Mouse (Mus musculus): ENCODE data around the gene Cphx3. TPM values are rescaled to one million over a fixed set of nuclear protein-coding genes. Genes with fewer than 3 reads are reported as not detected.
"Not testable (repeated sequence)": the region's sequence is repeated elsewhere in the genome, so short reads cannot be mapped to it uniquely, and the experiment has no call there.

Cphx3 gene
- polyA plus RNA-seq, 1 experiment from 2014 or later: not detected

- H3K9me3 ChIP-seq (replicated peaks; ENCODE audit: control insufficient read depth, low read length, poor library complexity, severe bottlenecking); H3K27ac ChIP-seq (ENCODE audit: low read length); H3K4me2 ChIP-seq (ENCODE audit: low read length); H3K4me3 ChIP-seq (ENCODE audit: low read depth, low read length); H3K36me3 ChIP-seq (ENCODE audit: control insufficient read depth, insufficient read depth, low read length); H3K4me1 ChIP-seq (ENCODE audit: control insufficient read depth, insufficient read depth, low read length); H3K27me3 ChIP-seq (ENCODE audit: control insufficient read depth, insufficient read depth, low read depth, low read length); H3K9ac ChIP-seq (ENCODE audit: low read depth, low read length): not testable (repeated sequence)
- WGBS: no CpG with 5 or more reads among the region's 44 CpGs
- ATAC-seq: peak; percentile 93
Observed at GRCm38 (mm10) chr14:26066574-26067324, 15.3 kb upstream of the Cphx3 start.

DNA sequence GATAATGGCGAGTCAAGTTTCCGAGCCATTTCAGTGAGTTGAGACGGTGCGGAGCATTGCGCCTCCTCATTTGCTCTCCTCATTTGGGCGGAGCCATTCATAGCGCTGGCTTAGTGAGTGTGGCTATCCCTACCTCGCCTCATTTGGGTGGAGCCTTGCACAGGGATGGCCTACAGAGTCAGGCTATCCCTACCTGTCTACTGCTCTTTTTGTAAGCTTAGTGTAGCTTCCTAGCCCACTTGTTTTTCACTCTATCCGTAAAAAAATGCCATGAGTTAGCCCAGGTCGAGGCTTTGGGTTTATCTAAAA lies 14.8 kb upstream of the Cphx3 start, which contains the start of gene Tmem254c:
Gene Tmem254c (minus strand): TSS at position 31 of the 309 bp plus-strand sequence.
- H3K9me3 ChIP-seq (replicated peaks; ENCODE audit: control insufficient read depth, low read length, poor library complexity, severe bottlenecking); H3K27ac ChIP-seq (ENCODE audit: low read length); H3K27me3 ChIP-seq (ENCODE audit: control insufficient read depth, insufficient read depth, low read depth, low read length); H3K4me2 ChIP-seq (ENCODE audit: low read length); H3K4me3 ChIP-seq (ENCODE audit: low read depth, low read length); H3K9ac ChIP-seq (ENCODE audit: low read depth, low read length); H3K36me3 ChIP-seq (ENCODE audit: control insufficient read depth, insufficient read depth, low read length); H3K4me1 ChIP-seq (ENCODE audit: control insufficient read depth, insufficient read depth, low read length): not testable (repeated sequence)
- no CpG with 5 or more reads among the region's 10 CpGs for WGBS
- peak; percentile 91; the same call in 1 of the 2 replicates for ATAC-seq

GRCm38 (mm10) chr14:26076620-26077390 lies 5.3 kb upstream of the Cphx3 start:
- H3K9me3 ChIP-seq (replicated peaks; ENCODE audit: control insufficient read depth, low read length, poor library complexity, severe bottlenecking); H3K4me1 ChIP-seq (ENCODE audit: control insufficient read depth, insufficient read depth, low read length); H3K4me2 ChIP-seq (ENCODE audit: low read length); H3K9ac ChIP-seq (ENCODE audit: low read depth, low read length); ATAC-seq; H3K27me3 ChIP-seq (ENCODE audit: control insufficient read depth, insufficient read depth, low read depth, low read length); H3K27ac ChIP-seq (ENCODE audit: low read length); H3K36me3 ChIP-seq (ENCODE audit: control insufficient read depth, insufficient read depth, low read length); H3K4me3 ChIP-seq (ENCODE audit: low read depth, low read length): not testable (repeated sequence)
- no CpG with 5 or more reads among the region's 5 CpGs for WGBS

GRCm38 (mm10) chr14:26081216-26081615 lies 881 bp upstream of the Cphx3 start, which contains the start of gene Cphx2:
Cphx2 (plus strand) TSS chr14:26081516.
- not testable (repeated sequence) for H3K27ac ChIP-seq (ENCODE audit: low read length); H3K36me3 ChIP-seq (ENCODE audit: control insufficient read depth, insufficient read depth, low read length); H3K9ac ChIP-seq (ENCODE audit: low read depth, low read length); H3K9me3 ChIP-seq (replicated peaks; ENCODE audit: control insufficient read depth, low read length, poor library complexity, severe bottlenecking); H3K4me1 ChIP-seq (ENCODE audit: control insufficient read depth, insufficient read depth, low read length); H3K4me3 ChIP-seq (ENCODE audit: low read depth, low read length); H3K27me3 ChIP-seq (ENCODE audit: control insufficient read depth, insufficient read depth, low read depth, low read length); H3K4me2 ChIP-seq (ENCODE audit: low read length); ATAC-seq
- WGBS: no CpG with 5 or more reads among the region's 6 CpGs

- WGBS: no CpG with 5 or more reads among the region's 3 CpGs
- not testable (repeated sequence) for H3K9me3 ChIP-seq (replicated peaks; ENCODE audit: control insufficient read depth, low read length, poor library complexity, severe bottlenecking); H3K4me2 ChIP-seq (ENCODE audit: low read length); ATAC-seq; H3K27me3 ChIP-seq (ENCODE audit: control insufficient read depth, insufficient read depth, low read depth, low read length); H3K27ac ChIP-seq (ENCODE audit: low read length); H3K4me3 ChIP-seq (ENCODE audit: low read depth, low read length); H3K4me1 ChIP-seq (ENCODE audit: control insufficient read depth, insufficient read depth, low read length); H3K9ac ChIP-seq (ENCODE audit: low read depth, low read length); H3K36me3 ChIP-seq (ENCODE audit: control insufficient read depth, insufficient read depth, low read length)
Observed at GRCm38 (mm10) chr14:26097622-26098021, 15.5 kb downstream of the Cphx3 start.

GRCm38 (mm10) chr14:26118150-26118549 lies 36.1 kb downstream of the Cphx3 start, which contains the start of gene Duxbl2:
Duxbl2 (plus strand) TSS chr14:26118349.
- peak; percentile 39; the same call in 1 of the 2 replicates for ATAC-seq
- H3K9ac ChIP-seq (ENCODE audit: low read depth, low read length); H3K27me3 ChIP-seq (ENCODE audit: control insufficient read depth, insufficient read depth, low read depth, low read length); H3K4me1 ChIP-seq (ENCODE audit: control insufficient read depth, insufficient read depth, low read length); H3K27ac ChIP-seq (ENCODE audit: low read length); H3K36me3 ChIP-seq (ENCODE audit: control insufficient read depth, insufficient read depth, low read length); H3K9me3 ChIP-seq (replicated peaks; ENCODE audit: control insufficient read depth, low read length, poor library complexity, severe bottlenecking); H3K4me3 ChIP-seq (ENCODE audit: low read depth, low read length); H3K4me2 ChIP-seq (ENCODE audit: low read length): not testable (repeated sequence)
- WGBS: no CpG with 5 or more reads among the region's 7 CpGs

DNA sequence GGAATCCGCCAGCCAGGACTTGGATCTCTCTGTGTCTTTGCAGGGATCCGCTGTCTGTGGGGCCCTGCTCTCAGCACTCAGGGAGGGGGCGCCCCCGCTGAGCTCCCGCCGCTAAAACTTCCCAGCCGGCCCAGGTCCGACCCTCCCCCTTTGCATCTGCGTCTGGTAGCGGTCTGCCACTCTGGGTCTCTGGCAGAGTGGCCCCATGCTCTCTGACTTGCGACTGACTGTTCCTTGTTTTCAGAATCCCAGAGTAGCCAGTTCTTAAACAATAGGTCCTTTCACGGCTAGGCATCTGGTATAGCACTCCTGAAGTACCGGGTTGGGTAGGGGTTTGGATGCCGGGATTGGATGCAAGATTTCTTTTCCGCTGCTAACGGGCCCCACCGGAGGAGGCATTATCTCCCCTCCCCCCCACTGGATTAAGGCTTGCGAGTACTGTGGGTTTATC lies 36.5 kb downstream of the Cphx3 start:
- not testable (repeated sequence) for H3K4me3 ChIP-seq (ENCODE audit: low read depth, low read length); H3K36me3 ChIP-seq (ENCODE audit: control insufficient read depth, insufficient read depth, low read length); H3K4me1 ChIP-seq (ENCODE audit: control insufficient read depth, insufficient read depth, low read length); H3K9ac ChIP-seq (ENCODE audit: low read depth, low read length); H3K27ac ChIP-seq (ENCODE audit: low read length); H3K4me2 ChIP-seq (ENCODE audit: low read length); H3K27me3 ChIP-seq (ENCODE audit: control insufficient read depth, insufficient read depth, low read depth, low read length); H3K9me3 ChIP-seq (replicated peaks; ENCODE audit: control insufficient read depth, low read length, poor library complexity, severe bottlenecking)
- peak; percentile 88 for ATAC-seq
- WGBS: no CpG with 5 or more reads among the region's 18 CpGs

- WGBS: no CpG with 5 or more reads among the region's 7 CpGs
- H3K27me3 ChIP-seq (ENCODE audit: control insufficient read depth, insufficient read depth, low read depth, low read length); H3K4me2 ChIP-seq (ENCODE audit: low read length); H3K4me3 ChIP-seq (ENCODE audit: low read depth, low read length); H3K9ac ChIP-seq (ENCODE audit: low read depth, low read length); H3K9me3 ChIP-seq (replicated peaks; ENCODE audit: control insufficient read depth, low read length, poor library complexity, severe bottlenecking); H3K27ac ChIP-seq (ENCODE audit: low read length); ATAC-seq; H3K4me1 ChIP-seq (ENCODE audit: control insufficient read depth, insufficient read depth, low read length); H3K36me3 ChIP-seq (ENCODE audit: control insufficient read depth, insufficient read depth, low read length): not testable (repeated sequence)
Observed at GRCm38 (mm10) chr14:26119095-26119494, 37.0 kb downstream of the Cphx3 start.

DNA sequence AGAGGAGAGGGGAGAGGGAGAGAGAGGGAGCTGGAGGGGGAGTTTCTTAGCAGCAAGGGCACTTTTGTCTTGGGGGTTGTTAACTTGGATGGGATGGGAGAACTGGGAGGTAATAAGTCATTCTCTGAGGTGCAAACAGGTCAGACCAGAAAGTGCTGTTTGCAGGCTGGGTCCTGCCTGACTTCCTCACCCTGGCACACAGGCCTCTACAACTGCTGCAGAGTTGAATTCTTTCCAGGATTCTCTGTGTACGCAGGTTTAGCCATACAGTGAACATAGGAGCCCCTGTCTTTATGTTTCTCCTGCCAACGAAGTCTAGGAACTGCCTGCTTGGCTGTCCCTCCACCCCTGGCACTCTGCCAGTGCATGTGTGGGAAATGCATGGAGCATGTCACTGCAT lies 65.0 kb downstream of the Cphx3 start:
- not testable (repeated sequence) for H3K4me2 ChIP-seq (ENCODE audit: low read length); H3K4me1 ChIP-seq (ENCODE audit: control insufficient read depth, insufficient read depth, low read length); H3K4me3 ChIP-seq (ENCODE audit: low read depth, low read length); H3K9ac ChIP-seq (ENCODE audit: low read depth, low read length); ATAC-seq; H3K27me3 ChIP-seq (ENCODE audit: control insufficient read depth, insufficient read depth, low read depth, low read length); H3K27ac ChIP-seq (ENCODE audit: low read length); H3K36me3 ChIP-seq (ENCODE audit: control insufficient read depth, insufficient read depth, low read length); H3K9me3 ChIP-seq (replicated peaks; ENCODE audit: control insufficient read depth, low read length, poor library complexity, severe bottlenecking)
- WGBS: no CpG with 5 or more reads among the region's 2 CpGs
